Mouse (Mus musculus) monocyte, adult 5-6 weeks (primary cell): ENCODE measurements around the gene Sub1. TPM values are rescaled to one million over a fixed set of nuclear protein-coding genes. Genes with fewer than 3 reads are reported as not detected.

Source experiments
- ATAC-seq: fragments of 153-309, 156-312 bp; replicated peaks from 2 replicates; pipeline ENCODE4 v1.8.0; 2017; ENCODE audit warnings: mild to moderate bottlenecking; ENCODE audit not compliant: low TSS enrichment, insufficient number of reproducible peaks, severe bottlenecking, poor library complexity, low FRiP score
- total RNA-seq: library from RNA; stranded (forward); fragments of 200-1000, 200-491, 200-594 nt; gene quantifications from 3 replicates; pipeline ENCODE4 v1.2.3, GENCODE M21; 2017

Sub1 gene
- total RNA-seq = 663 to 950 TPM (median 750 TPM) in 3 replicates

DNA sequence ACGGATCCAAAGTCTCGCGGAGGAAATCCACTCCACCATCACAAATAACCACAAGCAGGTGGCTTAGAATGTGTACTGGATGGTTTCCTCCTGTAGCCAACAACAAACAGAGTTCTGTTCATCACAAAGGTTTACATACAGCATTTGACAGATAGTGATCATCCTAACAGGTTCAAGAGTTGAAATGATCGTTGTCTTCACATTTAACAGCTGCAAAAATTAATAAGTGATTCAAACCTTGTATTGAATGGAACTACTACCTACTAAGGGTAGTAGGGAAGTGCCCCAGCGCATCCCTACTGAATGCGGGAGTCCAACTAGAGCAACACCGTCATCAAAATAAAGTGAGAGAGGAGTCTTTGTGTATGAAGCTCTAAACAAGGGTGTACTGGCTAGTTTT is at the start of gene Sub1:
Gene Sub1, minus strand, starts transcription at position 101 of the 400 bp plus-strand sequence.
- no peak for ATAC-seq

GRCm38 (mm10) chr15:12040407-12040710 is 43.6 kb upstream of the Sub1 start:
- ATAC-seq = no peak

GRCm38 (mm10) chr15:12039671-12040406 is 43.1 kb upstream of the Sub1 start:
- no peak for ATAC-seq

- ATAC-seq = no peak
These were observed 42.5 kb upstream of the Sub1 start for GRCm38 (mm10) chr15:12039256-12039655.

- ATAC-seq = no peak
These were observed 41.3 kb upstream of the Sub1 start for GRCm38 (mm10) chr15:12037866-12038625.

GRCm38 (mm10) chr15:12037217-12037616 is 40.4 kb upstream of the Sub1 start:
- peak; percentile 69 for ATAC-seq

DNA sequence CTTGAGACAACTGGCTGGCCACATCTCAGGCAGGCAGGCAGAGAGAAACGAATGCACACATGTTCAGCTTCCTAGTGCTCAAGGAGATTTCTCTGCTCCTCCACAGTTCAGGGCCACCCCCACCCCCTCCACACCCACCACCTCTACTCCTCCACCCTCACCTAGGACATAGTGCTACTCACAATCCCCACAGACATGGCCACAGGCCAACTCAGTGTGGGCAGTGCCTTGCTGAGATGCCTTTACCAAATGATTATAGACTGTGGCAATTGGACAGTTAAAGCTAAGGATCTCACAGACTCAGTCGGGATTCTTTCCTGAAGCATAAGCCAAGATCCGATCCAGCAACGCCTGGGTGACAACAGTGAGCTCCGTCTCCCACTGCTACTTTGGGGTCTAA is 39.9 kb upstream of the Sub1 start:
- ATAC-seq = no peak

GRCm38 (mm10) chr15:12034317-12034716 is 37.5 kb upstream of the Sub1 start:
- ATAC-seq = peak; percentile 49

DNA sequence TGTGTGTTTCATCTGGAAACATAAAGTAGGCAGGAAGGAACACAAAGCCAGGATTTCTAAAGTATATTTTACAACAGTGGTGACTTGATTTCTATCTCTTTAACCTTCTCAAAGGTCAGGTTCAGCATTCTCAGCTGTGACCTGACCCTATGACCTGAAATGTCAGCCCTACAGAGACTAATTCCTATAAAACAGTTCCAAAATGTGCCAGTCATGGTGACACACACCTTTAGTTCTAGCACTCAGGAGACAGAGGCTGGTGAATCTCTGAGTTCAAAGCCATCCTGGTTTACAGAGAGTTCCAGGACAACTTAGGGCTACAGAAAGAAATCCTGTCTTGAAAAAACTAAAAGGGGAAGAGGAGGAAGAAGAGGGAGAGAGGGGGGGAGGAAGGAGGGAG is 36.4 kb upstream of the Sub1 start:
- no peak for ATAC-seq

DNA sequence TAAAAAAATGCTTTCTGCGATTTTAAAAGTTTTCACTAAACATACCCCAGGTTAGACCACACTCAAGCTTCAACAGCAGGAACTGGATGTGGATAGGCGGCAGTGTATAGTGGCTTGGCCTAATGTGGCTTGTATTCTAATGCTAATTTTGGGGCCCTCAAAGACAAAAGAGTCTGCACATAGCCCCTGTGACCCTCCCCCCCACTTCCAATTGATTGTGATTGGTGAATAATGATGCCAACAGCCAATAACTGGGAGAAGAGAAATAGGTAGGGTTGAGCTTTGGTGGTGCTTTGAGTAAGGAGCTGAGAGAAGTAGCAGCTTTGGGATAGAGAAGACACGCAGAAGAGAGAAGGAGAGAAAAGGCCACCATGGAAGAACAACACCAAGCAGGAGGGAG is 35.7 kb upstream of the Sub1 start:
- ATAC-seq = no peak

DNA sequence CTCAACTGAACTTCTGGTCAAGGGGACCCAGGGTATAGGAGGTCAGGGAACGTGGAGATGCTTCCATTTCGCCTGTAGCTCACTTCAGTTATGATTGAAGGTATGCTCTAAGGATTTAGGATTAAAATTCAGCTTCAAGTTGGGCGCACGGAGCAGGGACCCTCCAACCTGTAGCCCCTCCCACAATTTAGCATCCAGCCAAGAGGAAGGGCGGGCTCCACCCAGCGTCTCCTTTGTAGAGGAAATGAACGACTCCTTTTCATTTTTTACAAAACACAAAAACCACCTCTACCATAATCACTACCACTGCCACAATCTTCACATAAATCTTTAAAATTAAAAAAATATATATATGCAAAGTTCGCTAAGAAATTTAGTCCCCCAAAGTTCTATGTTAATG is 35.1 kb upstream of the Sub1 start:
- ATAC-seq = no peak

DNA sequence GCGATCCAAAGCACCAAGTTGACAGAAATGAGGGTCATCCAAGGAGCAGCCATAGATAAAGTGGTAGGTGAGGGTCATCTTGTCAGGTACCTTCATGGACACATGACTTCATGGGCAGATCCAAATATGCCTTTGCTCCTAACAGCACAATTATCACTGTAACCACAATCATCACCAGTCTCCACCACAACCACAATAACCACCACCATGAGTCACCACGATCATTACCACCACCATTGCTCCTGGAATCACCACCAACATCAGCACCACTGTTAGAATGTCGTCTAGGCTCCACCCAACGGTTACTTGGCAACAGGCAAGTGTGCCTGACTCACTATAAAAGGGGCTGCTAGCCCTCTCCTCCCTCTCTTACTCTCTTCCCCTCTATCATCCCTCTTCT is 33.4 kb upstream of the Sub1 start:
- 0 out of 2 replicates have a peak, but pooled peaks have one; percentile 32 for ATAC-seq

GRCm38 (mm10) chr15:12027807-12028206 is 31.0 kb upstream of the Sub1 start:
- peak; percentile 54 for ATAC-seq

DNA sequence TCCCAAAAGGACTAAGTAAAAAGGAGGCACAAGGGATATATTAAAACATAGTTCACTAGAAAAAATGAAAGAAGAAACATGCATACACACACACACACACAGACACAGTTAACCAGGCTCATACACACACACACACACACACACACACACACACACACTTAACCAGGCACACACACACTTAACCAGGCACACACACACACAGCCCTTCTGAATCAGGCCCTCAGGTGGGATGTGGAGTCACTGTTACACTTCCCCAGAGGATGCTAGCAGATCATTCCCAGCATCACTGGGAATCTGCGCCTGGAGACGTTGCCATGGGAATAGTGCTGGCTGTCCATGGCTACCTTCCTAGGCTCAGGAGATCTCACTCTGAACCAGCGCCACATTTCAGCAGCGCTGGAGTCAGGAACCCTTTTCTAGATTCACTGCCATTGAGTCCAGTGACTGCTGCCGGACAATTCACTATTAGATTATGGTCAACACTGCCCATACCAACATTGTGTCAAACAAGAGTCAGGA is 30.2 kb upstream of the Sub1 start:
- no peak for ATAC-seq

- no peak; the same call in 1 of the 2 replicates for ATAC-seq
These were observed 29.2 kb upstream of the Sub1 start for GRCm38 (mm10) chr15:12026026-12026425.

DNA sequence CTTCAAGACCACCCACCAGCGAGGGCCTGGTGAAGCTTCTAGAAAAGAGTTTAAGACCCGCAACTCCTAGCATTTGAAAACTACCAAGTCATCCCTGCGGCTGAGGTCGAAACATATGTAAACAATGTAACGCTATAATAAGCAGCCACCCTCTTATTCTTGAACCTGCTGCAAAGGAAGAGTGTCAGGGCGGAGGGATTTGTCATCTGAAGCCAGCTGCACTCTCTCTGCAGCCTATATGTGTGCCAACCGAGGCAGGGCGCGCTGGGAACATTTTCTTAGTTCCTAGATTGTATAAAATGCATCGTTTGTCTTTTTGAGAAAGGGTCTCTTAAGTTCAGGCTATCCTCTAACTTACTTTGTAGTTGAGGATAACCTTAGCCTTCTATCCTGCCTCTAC is 28.6 kb upstream of the Sub1 start:
- no peak for ATAC-seq

DNA sequence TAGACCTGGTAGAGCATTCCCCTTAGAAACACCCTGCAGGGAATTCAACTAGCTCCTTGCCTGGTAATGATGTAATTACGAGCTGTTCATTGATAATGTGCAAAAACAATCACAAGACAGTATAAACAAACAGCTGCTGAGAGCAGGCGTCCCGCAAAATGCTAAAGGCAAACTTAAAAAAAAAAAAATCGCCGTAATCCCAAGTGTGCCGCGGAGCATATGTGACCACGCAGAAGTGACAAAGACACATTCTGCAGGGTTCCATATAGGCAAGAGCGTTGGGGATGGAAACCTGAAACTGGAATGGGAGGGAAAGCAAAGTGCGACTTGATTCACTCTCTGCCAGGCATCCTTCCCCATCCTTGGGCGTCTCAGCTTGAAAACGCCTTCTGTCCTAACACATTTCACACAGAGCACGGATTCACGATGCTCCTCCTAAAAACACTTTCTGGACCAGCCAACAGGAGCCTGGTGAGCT is 28.0 kb upstream of the Sub1 start:
- ATAC-seq = no peak

DNA sequence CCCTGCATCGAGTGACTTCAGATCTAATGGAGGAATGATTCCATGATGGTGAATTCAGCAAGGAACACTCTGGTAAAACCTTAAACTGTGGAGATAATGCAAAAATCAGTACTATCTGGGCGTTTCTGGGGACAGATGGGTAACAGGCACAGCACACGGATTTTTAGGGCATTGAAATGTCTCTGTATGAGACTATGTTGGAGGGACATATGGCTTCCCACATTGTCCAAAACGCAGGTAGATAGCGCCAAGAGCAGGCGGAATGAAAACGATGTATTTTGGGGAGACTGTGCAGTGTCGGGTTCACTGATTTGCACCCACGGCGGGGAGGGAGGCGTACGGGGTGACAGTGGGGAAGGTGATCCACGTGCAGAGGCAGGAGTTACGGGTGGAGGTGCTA is 22.7 kb upstream of the Sub1 start:
- ATAC-seq = no peak

- no peak for ATAC-seq
These were observed 21.6 kb upstream of the Sub1 start for GRCm38 (mm10) chr15:12018428-12018757.
